Mouse (Mus musculus) heart, embryonic 16.5 days (tissue): ENCODE measurements around the gene Tm7sf2. TPM values are rescaled to one million over a fixed set of nuclear protein-coding genes. Genes with fewer than 3 reads are reported as not detected.
A peak's percentile ranks its signal among the peaks of the same experiment; 100 is the strongest.
"Not testable (repeated sequence)": the region's sequence is repeated elsewhere in the genome, so short reads cannot be mapped to it uniquely, and the experiment has no call there.

Source experiments
- ATAC-seq: fragments of 200-750 bp; cut with Nextera tagmentation; replicated peaks from 2 replicates; pipeline ENCODE4 v1.8.0; 2017; ENCODE audit warnings: moderate number of reproducible peaks; ENCODE audit not compliant: insufficient read depth, low FRiP score; ENCODE audit errors: extremely low read depth
- H3K27ac ChIP-seq: fragments of 300-500 bp; sonication (generic); 2 replicates; pipeline ENCODE4 v1.5.1; 2014; ENCODE audit warnings: mild to moderate bottlenecking, low read length, control low read depth, moderate library complexity
- H3K27me3 ChIP-seq: fragments of 300-500 bp; sonication (generic); 2 replicates; pipeline ENCODE4 v1.6.1; 2014; ENCODE audit warnings: low read length, mixed read lengths; ENCODE audit not compliant: control insufficient read depth, insufficient read depth
- H3K36me3 ChIP-seq: fragments of 300-500 bp; sonication (generic); 2 replicates; pipeline ENCODE4 v1.6.1; 2014; ENCODE audit not compliant: control insufficient read depth, insufficient read depth
- H3K4me1 ChIP-seq: fragments of 300-500 bp; sonication (generic); 2 replicates; pipeline ENCODE4 v1.6.1; 2014; ENCODE audit warnings: low read length, mixed read lengths; ENCODE audit not compliant: control insufficient read depth, insufficient read depth
- H3K4me2 ChIP-seq: fragments of 300-500 bp; sonication (generic); 2 replicates; pipeline ENCODE4 v1.6.1; 2014; ENCODE audit warnings: low read depth, mild to moderate bottlenecking, control low read depth, low read length
- H3K4me3 ChIP-seq: fragments of 300-500 bp; sonication (generic); 2 replicates; pipeline ENCODE4 v1.5.1; 2014; ENCODE audit warnings: mild to moderate bottlenecking, control low read depth, low read length
- H3K9ac ChIP-seq: fragments of 300-500 bp; sonication (generic); 2 replicates; pipeline ENCODE4 v1.6.1; 2014; ENCODE audit warnings: low read length, control low read depth
- H3K9me3 ChIP-seq: fragments of 300-500 bp; sonication (generic); replicated peaks from 2 replicates; pipeline ENCODE4 v1.6.1; 2016; ENCODE audit warnings: low read length; ENCODE audit not compliant: control insufficient read depth
- WGBS: fragments of 180-500 bp; shearing (Covaris S2); extraction: QIAGEN DNeasy Blood & Tissue Kit; methylation state at CpG from one replicate; pipeline ENCODE4 v1.1.7; 2014; 5-methylcytosine and 5-hydroxymethylcytosine counted together
- polyA plus RNA-seq: library from polyadenylated mRNA; unstranded; fragments of >200 nt; fragmentation: Nextera tagmentation; extraction: Ambion mirVana; gene quantifications from 2 replicates; pipeline ENCODE4 v1.2.1, GENCODE M21; 2015

Tm7sf2 gene
- polyA plus RNA-seq, 1 experiment from 2014 or later: 8.7 TPM

DNA sequence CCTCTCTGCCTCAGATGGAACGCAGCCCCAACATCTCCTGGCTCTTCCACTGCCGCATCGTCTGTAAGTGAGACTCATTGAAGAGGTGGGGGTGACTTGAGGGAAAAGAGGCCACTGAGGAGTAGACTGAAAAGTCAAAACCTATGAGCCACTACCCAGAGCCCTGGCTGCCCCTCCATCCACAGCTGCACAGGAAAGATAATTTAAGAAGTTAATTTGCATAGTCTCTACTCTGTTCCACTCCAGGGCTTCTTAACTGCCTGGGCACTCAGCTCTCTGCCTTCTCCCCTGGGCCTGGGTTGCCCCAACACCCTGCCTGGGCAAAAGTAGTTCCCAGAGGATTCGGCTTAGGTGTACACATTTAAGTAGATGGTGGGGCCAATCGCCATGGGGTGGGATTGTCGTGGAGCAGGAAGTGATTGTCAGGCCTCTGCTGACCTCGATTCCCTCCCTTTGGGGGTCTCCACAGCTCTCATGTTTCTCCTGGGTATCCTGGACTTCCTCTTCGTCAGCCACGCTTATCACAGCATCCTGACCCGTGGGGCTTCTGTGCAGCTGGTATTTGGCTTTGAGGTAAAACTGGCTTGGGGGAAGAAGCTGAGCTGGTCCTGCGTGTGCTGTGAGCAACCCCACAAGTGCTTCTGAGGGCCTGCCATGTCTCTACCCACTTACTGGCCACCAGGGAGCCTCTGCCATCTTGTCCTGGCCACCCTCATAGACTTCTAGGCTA, 19.3 kb downstream of the Tm7sf2 start:
- Histone ChIP-seq H3K4me1 (peaks cover 19% of the 10 kb centered on the region), H3K4me3 (no peak overlapping the region), H3K4me2 (no peak overlapping the region), H3K27ac (no peak overlapping the region), H3K27me3 (no peaks in the 10 kb centered on the region), H3K36me3 (peaks cover 47% of the 10 kb centered on the region), H3K9me3 (no peaks in the 10 kb centered on the region), H3K9ac (no peak overlapping the region)
- no peak for ATAC-seq
- 83% methylated on average over 11 of the region's 11 CpGs for WGBS

DNA sequence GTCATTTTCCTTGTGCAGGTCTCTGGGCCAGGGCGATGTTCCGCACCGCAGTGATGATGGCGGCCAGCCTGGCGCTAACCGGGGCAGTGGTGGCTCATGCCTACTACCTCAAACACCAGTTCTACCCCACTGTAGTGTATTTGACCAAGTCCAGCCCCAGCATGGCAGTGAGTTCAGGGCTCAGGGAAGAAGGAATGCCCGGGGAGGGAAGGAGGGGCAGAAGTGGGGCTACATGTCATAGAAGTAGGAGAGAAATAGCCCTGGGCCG, 20.3 kb downstream of the Tm7sf2 start:
- Histone ChIP-seq H3K27ac (no peak overlapping the region), H3K36me3 (peaks cover 37% of the 10 kb centered on the region), H3K4me3 (peak overlapping the region; percentile 83), H3K9me3 (no peaks in the 10 kb centered on the region), H3K4me1 (peaks cover 19% of the 10 kb centered on the region), H3K9ac (peak overlapping the region; percentile 87), H3K27me3 (no peaks in the 10 kb centered on the region), H3K4me2 (peak overlapping the region; percentile 99)
- 79% methylated on average over 8 of the region's 8 CpGs for WGBS
- ATAC-seq: no peak

DNA sequence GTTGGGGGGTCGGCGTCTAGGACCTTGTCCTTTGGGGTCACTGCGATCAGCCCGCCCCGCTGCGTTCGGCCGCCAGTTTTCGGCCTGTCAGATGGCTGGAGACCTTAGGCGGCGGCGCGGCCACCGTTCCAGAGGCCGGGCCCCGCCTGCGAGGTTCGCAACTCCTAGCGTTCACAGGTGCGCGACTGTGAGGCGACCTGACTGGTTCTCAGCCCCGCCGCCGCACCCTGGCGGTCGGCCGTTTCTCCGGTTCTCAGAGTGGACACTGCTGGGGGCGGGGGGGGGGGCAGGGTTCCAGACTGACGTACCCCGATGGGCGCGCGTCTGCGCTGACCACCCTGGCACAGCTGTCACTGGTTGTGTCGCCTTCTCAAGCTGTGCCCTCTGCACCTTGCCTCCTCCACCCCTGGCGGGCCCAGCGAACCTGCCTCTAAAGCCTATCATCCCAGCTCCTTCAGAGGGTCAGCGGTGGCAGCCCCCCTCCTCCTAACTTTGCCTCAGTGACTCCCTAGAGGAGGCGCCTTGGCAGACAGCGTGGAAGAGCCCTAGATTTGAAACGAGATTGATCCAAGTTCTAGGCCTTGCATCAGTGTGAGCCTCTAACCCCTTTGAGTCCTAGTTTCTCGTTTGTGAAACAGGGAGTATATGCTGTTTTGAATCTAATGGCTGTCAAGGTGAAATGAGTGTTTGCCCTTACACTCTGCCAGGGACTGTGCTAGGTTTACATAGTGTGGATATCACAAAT, 20.8 kb downstream of the Tm7sf2 start:
- 1% methylated on average over 44 of the region's 44 CpGs for WGBS
- Histone ChIP-seq H3K4me2 (peak overlapping the region; percentile 99), H3K27me3 (no peaks in the 10 kb centered on the region), H3K27ac (peak overlapping the region; percentile 99), H3K36me3 (peaks cover 34% of the 10 kb centered on the region), H3K4me3 (peak overlapping the region; percentile 83), H3K9ac (peak overlapping the region; percentile 87), H3K9me3 (no peaks in the 10 kb centered on the region), H3K4me1 (peaks cover 19% of the 10 kb centered on the region)
- no peak for ATAC-seq

DNA sequence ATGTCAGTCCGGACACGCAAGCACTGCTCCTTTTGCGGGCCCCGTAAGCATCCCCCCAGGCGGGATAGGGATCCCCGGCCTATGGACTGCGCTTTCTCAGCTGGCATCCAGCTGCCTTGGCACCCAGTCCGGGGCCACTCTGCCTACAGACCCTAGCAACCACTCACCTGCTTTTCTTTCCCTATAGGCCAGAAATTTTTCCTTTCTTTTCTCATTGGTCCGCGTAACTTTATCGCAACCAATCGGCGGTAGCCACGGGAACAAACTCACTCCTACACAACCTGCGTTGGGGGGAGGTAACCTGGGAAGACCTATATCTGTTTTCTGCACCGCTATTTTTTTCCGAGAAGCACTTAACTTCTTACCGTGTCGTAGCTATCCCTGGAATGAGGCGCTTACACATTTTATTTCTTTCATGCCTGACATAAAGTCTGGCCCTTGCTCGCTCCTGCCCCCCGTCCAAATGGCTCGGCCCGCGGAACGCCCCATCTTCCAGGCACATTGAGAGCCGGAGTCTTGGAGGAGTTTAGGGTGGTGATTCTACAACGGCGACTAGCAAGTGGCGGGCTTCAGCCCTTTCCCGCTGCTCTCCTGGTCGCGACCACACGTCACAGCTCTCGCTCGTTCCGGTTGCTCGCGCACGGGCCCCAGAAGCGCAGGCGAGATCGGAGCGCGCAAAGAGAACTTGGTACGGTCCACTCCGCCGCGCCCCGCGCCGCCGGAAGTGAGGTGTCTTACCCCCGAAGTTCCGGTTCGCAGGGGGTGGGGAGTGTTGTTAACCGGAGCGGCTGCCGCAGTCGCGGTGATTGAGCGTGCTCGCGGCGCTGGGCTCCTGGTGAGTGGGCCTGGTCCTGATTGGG, 21.6 kb downstream of the Tm7sf2 start, which contains the start of gene Syvn1:
Gene Syvn1 (plus strand): TSS at position 283 of the 860 bp plus-strand sequence.
- WGBS: under 1% methylated on average over 65 of the region's 65 CpGs
- ATAC-seq: peak; percentile 91

DNA sequence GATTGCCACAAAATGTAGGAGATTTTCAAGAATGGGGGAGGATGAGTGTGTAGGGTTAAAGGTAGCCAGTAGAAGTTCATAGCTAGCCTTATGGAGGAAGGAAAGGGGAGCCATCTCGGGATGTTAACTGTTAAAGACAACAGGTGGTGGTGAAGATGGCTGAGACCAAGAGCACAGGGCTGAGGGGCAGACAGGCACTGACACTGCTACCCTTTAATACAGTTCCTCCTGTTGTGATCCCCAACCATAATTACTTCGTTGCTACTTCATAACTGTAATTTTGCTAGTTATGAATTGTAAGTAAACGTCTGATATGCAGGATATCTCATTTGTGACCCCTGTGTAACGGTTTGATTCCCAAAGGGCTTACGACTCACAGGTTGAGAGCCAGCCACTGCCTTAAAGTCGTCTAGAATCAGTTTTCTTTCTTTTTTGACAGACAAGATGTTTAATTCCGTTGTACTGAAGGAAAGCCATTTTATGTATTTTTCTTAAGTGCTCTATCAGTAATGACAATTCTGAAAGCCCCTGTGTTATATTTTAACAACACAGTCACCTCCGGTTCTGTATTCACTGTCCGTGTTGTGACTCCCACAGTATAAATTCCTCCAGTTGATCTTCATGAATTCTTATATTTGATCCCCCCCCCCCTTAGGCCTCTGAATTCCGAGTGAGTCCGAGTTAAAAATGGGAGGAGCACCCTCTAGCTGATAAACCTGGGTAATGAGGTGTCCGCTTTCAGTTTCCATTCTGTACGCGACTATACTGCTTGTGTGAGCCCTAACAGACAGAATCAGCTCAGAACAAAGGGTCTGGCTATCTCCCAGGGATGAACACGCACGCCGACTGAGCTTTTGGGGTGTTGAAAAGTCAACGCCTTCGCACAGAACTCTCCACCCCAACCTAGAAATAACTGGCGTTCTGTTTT, 22.5 kb downstream of the Tm7sf2 start:
- peak; percentile 42; the same call in 1 of the 2 replicates for ATAC-seq
- H3K36me3 ChIP-seq: peaks cover 23% of the 10 kb centered on the region
- peaks cover 19% of the 10 kb centered on the region for H3K4me1 ChIP-seq
- H3K27me3 ChIP-seq: no peaks in the 10 kb centered on the region
- H3K27ac ChIP-seq: peak overlapping the region; percentile 99
- H3K4me2 ChIP-seq: peak overlapping the region; percentile 99
- H3K9me3 ChIP-seq: no peaks in the 10 kb centered on the region
- 11% methylated on average over 20 of the region's 20 CpGs for WGBS
- peak overlapping the region; percentile 87 for H3K9ac ChIP-seq
- peak overlapping the region; percentile 83 for H3K4me3 ChIP-seq

More for the DNA sequence above, 21.6 kb downstream of the Tm7sf2 start, which contains the start of gene Syvn1:
- H3K9me3 ChIP-seq: no peaks in the 10 kb centered on the region
- H3K4me2 ChIP-seq: peak within 1 kb of the TSS; percentile 99
- peaks cover 30% of the 10 kb centered on the region for H3K36me3 ChIP-seq
- no peaks in the 10 kb centered on the region for H3K27me3 ChIP-seq
- H3K4me1 ChIP-seq: peaks cover 19% of the 10 kb centered on the region
- peak within 1 kb of the TSS; percentile 99 for H3K27ac ChIP-seq
- H3K9ac ChIP-seq: peak within 1 kb of the TSS; percentile 87
- H3K4me3 ChIP-seq: peak within 1 kb of the TSS; percentile 83

DNA sequence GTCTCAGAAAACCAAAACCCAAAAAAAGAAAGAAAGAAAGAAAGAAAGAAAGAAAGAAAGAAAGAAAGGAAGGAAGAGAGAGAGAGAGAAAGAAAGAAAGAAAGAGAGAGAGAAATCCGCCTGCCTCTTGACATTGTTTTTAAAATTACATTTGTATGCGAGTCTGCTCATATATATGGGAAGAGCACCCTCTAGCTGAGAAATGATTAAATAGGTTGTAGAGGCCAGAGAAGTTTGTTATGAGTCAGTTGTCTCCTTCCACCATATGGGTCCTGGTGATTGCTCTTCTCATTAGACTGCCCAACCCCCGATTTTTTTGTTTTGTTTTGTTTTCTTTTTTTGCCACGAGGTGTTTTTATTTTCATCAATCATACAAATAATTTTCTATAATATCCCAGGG, 24.1 kb downstream of the Tm7sf2 start:
- not testable (repeated sequence) for H3K27me3 ChIP-seq, H3K4me2 ChIP-seq, H3K36me3 ChIP-seq, H3K9me3 ChIP-seq, H3K9ac ChIP-seq, ATAC-seq, H3K27ac ChIP-seq, H3K4me3 ChIP-seq
- WGBS: 51% methylated on average over 4 of the region's 4 CpGs
- peaks cover 19% of the 10 kb centered on the region for H3K4me1 ChIP-seq

DNA sequence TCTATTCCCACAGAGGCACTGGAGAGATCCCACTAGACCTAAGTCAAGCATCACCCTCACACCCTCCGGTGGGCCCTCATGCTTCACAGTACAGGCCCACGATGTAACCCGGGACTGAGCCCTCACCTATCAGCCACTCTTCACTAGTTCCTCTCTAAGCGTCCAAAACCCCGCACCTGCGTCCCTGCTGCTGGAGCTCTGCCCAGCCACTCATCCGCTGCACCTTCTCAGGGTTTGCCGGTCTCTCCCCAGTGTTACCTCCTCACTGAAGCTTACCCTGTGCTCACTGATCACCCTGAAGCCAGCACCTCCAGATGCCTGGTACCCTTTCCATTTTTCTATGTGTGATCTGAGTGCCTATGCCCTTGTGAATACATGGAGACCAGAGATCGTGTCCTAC, 25.9 kb downstream of the Tm7sf2 start:
- WGBS: 70% methylated on average over 9 of the region's 9 CpGs
- no peak overlapping the region for H3K9ac ChIP-seq
- no peak overlapping the region for H3K4me3 ChIP-seq
- no peak for ATAC-seq
- H3K27ac ChIP-seq: no peak overlapping the region; the same call in 1 of the 2 replicates
- H3K36me3 ChIP-seq: no peaks in the 10 kb centered on the region
- no peaks in the 10 kb centered on the region for H3K9me3 ChIP-seq
- H3K4me1 ChIP-seq: peaks cover 7% of the 10 kb centered on the region
- H3K4me2 ChIP-seq: no peak overlapping the region
- no peaks in the 10 kb centered on the region for H3K27me3 ChIP-seq

DNA sequence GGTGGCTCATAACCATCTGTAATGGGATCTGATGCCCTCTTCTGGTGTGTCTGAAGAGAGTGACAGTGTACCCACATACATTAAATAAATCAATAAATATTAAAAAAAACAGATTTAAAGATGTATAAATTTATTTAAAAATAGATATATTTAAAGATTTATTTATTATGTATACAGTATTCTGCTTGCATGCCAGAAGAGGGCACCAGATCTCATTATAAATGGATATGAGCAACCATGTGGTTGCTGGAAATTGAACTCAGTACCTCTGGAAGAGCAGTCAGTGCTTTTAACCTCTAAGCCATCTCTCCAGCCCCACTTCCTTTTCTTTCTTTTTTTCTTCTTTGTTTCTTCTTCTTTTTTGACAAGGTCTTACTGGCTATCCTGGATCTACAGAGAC, 28.2 kb downstream of the Tm7sf2 start:
- H3K36me3 ChIP-seq: no peaks in the 10 kb centered on the region
- H3K9me3 ChIP-seq: no peaks in the 10 kb centered on the region
- no peak overlapping the region for H3K4me3 ChIP-seq
- H3K27me3 ChIP-seq: no peaks in the 10 kb centered on the region
- H3K4me2 ChIP-seq: no peak overlapping the region
- H3K27ac ChIP-seq: no peak overlapping the region
- H3K4me1 ChIP-seq: peaks cover under 1% of the 10 kb centered on the region
- H3K9ac ChIP-seq: no peak overlapping the region
- ATAC-seq: no peak
